In the genomic region with DNA sequence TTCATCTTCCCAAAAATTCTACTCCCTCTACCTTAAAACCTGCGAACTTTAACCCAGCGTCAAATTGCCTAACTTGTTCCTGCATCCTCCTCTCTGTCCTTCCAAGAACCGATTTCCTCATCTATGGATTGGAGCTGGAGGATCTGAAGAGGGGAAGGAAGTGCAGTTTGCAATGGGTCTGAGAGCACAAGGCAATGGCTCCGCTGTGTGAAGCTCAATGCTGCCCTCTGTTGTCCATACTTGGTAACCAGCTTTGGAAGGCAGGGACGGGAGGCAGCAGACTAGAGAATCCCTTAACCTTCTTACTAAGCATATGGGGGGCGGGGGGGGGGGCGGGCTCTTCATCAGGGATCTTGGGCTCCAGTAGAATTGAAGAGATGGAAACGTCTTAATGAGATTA, we compare ENCODE assay signal across 8 mouse cellular contexts. TPM values are rescaled to one million over a fixed set of nuclear protein-coding genes. Genes with fewer than 3 reads are reported as not detected.
DNase-seq lines count a peak whose midpoint lies in the region.

No protein-coding gene starts in this region.

- peak; percentile 50 to 66 for DNase-seq in CD8-positive naive resting alpha-beta T cell, adult 2 months (ENCODE audit: low read depth in 2 of 2, low spot score in 2 of 2)
- DNase-seq in T-cell, adult 2 months (ENCODE audit: low spot score): peak; percentile 58
- DNase-seq in cerebellum, postnatal 36 days: peak; percentile 67 to 77
- DNase-seq in heart, embryonic 10.5 days (ENCODE audit: low spot score): peak; percentile 87
- DNase-seq in layer of hippocampus, adult 18-20 months (ENCODE audit: low spot score in 2 of 2): peak; percentile 58 to 84
- DNase-seq in lung, postnatal 10 days: peak; percentile 82
- peak; percentile 64 for DNase-seq in retina, adult 2 months (ENCODE audit: low read depth, low spot score)
- peak; percentile 48 to 55 for DNase-seq in urinary bladder, postnatal 36 days (ENCODE audit: low spot score in 2 of 2)

- peaks cover 16% of the 10 kb centered on the region for H3K4me1 ChIP-seq in heart, embryonic 10.5 days

- under 1% methylated on average over 8 of the region's 8 CpGs for WGBS in heart, embryonic 10.5 days

- peaks cover 75% of the 10 kb centered on the region for H3K27me3 ChIP-seq in heart, embryonic 10.5 days (ENCODE audit: insufficient read depth, poor library complexity, severe bottlenecking)

- no peak overlapping the region for H3K4me3 ChIP-seq in heart, embryonic 10.5 days

- H3K9me3 ChIP-seq in heart, embryonic 10.5 days: no peaks in the 10 kb centered on the region

- no peak overlapping the region for H3K27ac ChIP-seq in heart, embryonic 10.5 days

- H3K36me3 ChIP-seq in heart, embryonic 10.5 days: no peaks in the 10 kb centered on the region

RNA-seq across cellular contexts. Expression of gene Faah, which starts 37.0 kb away (rescaled TPM):
- 1.3 and 1.7 TPM in 2 replicates for polyA plus RNA-seq in heart, embryonic 10.5 days (2016; fragmentation: Nextera tagmentation; extraction: Ambion mirVana)
- total RNA-seq in layer of hippocampus, adult 18-20 months (2021): 100 to 1,000 TPM; 136 to 145 TPM

RNA-seq across cellular contexts. Expression of gene Dmbx1, which starts 41.0 kb away (rescaled TPM):
- polyA plus RNA-seq in heart, embryonic 10.5 days (2016; fragmentation: Nextera tagmentation; extraction: Ambion mirVana): not detected in 2 replicates
- total RNA-seq in layer of hippocampus, adult 18-20 months (2021): not detected
